Mouse (Mus musculus): ENCODE results near the gene Olfr96.

- TF ChIP-seq POLR2A (IDR thresholded peaks at IDR 0.05; ENCODE audit: control insufficient read depth, extremely low read depth, insufficient read depth, low read length, poor library complexity) (no peak), CTCF (IDR thresholded peaks at IDR 0.05; ENCODE audit: borderline replicate concordance, control insufficient read depth, extremely low read depth, insufficient read depth, low read length, poor library complexity) (no peak)
These were observed 1.5 kb upstream of the Olfr96 start for GRCm38 (mm10) chr17:37218486-37218885.

Measured in thymus, adult 2 months (tissue).